Mouse (Mus musculus) gastrocnemius, adult 8-10 months (tissue): Measurements from ENCODE around the gene Htr1f. TPM values are rescaled to one million over a fixed set of nuclear protein-coding genes. Genes with fewer than 3 reads are reported as not detected.

Experiments used
- DNase-seq, 2 experiments: peaks; one replicate each; pipeline ENCODE4 v3.0.0; 2022; ENCODE audit warnings: low spot score in 2 of 2
- total RNA-seq, 4 experiments: library from RNA; stranded (reverse); gene quantifications; 2 replicates each; pipeline ENCODE4 v1.2.4; 2022

Htr1f gene
- total RNA-seq, 4 experiments from 2014 or later: not detected

DNA sequence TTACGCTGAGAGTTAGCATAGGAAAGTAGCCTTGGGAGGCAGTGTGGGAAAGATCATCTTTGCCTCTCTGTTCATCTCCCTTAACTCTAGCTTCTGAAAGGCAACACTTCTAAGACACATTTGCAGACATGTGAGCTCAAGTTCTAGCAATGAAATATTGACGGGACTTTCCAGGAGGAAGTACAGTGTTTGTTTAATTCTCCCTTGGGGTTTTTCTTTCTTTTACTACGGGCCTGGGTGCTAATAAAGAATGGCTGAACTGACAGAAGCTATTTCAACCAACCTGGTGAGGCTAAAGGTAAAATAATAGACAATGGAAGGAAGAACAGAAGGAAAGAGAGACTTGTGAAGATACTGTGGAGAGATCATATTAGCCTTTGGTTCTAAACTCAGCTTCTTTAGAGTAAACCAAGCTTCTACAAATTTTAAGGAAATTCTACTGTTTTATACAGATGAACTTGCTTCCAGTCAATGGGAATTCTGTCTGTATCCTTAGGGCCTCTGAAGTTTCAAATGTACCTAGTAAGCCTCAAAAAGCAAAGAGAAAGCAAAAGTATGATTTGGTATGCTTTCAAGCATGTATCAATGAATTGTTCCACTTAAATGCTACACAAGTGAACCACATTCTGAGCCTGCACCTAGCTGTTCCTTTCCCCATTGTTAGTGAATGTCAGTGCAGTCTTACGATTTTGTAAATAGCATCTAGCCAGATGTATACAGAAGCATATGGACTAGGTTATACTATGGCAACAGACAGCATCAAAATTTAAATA lies 131.9 kb downstream of the Htr1f start:
- DNase-seq: no peak

DNA sequence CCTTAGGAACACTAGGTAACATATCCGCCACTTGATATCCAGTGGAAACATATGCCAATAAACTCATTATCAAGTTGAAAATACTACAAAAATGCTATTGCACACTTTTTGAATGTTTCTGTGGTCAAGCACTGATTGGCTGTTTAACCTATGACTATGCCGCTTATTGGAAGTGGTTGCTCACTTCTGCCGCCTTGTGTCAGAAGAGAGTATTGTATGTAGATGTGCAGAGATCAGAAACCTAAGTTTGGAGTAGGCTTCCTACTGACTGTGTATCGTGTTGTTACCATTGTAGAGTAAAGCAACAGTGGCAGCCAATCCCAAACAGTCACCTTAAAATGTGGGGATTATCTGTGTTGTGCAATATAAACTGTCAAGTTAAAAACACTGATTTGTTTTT lies 144.0 kb downstream of the Htr1f start:
- no peak for DNase-seq

DNA sequence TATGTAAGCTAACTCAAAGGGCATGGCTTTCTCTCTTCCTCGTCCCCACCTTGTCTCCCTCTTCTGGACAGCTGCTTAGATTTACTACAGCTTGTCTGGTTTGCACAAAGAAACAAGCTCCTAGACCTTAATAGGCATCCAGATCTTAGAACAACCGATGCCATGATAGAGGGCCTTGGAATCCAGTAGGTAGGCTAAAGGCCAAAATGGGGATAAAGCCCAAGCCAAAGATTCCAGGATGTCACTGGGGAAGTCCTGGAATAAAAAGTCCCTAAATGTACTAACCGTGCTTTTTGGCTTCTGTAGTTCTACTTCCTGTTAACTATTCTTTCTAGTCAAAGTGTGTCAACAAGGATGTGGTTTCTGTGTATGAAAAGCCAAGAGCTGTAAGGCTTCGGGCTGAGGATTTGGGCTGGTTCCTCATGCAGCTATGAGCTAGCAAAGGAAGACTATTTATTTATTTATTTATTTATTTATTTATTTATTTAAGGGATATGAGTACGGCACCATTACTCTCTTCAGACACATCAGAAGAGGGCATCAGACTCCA lies 163.9 kb downstream of the Htr1f start:
- DNase-seq: no peak

DNA sequence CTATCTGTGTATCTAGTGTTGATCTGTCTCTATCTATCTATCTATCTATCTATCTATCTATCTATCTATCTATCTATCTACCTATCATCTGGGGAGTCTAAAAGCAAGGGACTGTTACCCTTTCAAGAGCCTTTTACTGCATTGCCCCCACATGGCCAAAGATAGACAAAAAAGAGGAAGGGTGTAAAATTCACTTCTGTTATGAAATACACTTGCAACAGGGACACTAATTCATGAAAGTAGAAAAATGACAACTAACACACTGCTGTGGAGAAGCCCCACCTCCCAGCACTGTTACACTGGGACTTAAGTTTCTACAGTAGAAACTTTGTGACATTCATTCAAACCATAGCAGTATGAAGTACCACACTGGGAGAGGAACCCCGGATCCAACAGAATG lies 170.9 kb downstream of the Htr1f start:
- DNase-seq: no peak

DNA sequence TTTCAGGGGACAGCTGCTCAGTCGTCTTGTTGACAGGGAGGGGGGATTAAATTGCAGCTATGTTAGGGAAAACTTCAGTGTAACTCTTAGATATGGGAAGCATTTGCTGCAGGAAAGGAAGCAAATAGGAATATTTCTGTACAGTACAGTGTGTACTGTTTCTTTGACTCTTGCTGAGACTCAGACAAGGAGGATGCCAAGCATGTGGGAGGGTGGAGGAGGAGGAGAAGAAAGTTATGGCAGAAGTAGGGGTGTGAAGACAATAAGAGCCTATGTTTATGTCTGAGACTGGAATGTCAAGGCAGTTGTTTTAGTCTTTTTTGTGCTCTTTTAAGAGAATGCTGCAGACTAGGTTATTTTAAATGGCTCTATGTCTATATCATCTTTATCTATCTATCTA lies 171.6 kb downstream of the Htr1f start:
- no peak for DNase-seq

DNA sequence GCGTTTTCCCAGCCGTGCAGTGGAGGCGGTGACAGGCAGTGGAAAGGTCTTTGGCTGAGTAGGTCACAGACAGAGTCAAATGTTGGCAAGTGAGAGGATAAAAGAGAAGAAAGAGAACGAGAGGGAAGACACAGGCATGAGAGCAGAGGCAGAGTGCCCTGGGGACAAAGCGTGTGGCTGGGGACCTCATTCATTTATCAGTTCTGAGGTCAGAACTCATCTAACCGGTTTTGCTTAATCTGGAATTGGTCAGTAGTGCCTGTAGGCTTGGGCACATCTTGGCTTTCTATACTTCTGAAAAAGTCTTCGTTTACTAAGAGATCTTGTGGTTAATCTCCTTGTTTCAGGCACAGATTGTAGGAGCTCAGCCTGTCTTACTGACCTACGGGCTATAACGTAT lies 182.2 kb downstream of the Htr1f start:
- no peak for DNase-seq

DNA sequence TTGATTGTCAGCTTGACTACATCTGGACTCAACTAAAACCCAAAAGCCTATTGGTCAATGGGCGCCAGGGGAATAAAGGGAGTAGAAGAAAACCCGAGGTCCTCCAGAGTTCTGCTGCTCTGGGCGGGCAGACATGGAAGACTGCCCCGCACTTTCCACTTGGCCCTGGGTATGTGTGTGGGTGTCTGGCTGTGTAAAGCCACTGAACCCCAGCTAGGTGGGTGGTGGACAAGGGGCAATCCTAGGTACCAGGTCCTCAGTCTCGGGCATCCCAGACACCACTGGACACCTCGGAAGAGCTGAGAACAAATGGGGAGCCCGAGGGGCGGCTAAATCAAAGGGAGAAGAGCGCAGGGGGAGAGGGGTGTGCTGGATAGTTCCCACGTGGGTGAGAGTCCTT lies 196.9 kb downstream of the Htr1f start:
- no peak for DNase-seq

DNA sequence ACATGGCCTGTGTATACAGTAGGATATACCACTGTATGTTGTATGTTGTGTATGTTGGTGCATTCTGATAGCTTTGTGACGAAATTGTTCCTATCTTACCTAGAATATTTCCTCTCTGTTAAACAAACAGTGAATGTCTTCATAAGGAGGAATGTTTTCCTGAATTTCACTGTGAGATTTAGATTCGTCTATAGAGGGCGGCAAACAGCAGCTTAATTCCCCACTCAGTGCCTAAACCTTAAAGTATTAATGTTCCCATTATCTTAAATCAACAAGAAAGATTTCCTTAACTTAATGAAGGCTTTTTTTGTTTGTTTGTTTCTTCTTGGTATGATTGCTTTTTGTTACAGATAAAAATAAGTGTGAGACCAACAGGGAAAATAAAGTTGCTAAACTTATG lies 198.5 kb downstream of the Htr1f start:
- no peak for DNase-seq

DNA sequence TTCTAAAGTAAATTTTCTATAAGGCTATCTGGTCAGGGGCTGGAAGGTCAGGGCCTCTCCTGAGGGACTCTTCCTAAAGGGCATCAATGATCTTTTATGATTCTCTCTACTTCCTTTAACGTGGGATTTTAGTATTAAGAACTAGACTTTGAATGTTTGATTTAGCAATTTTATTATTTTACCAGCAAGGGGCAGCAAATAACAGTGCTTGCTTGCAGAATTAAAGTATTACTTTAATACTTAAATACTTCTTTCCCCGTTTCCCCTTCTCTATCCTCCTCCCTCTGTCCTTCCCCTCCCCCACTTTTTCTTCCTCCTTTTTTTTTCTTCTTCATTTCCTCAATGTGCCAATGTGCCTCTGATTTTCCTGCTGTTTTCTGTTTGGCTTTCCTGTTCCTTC lies 202.3 kb downstream of the Htr1f start:
- DNase-seq: no peak

DNA sequence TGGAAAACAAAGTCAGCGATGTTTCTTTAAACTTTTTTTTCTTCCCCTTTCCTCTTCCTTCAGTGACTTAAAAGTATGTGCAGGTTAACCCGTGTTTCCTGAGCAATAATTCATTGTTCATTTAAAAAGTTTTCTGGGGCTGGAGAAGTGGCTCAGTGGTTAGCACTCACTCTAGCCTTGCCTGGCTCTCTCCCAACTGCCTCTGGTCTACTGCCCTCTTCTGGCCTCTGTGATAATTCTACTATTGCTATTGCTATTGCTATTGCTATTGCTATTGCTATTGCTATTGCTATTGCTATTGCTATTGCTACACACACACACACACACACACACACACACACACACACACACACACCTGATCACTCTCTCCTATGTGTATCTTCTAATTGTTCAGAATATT lies 206.6 kb downstream of the Htr1f start:
- no peak for DNase-seq

DNA sequence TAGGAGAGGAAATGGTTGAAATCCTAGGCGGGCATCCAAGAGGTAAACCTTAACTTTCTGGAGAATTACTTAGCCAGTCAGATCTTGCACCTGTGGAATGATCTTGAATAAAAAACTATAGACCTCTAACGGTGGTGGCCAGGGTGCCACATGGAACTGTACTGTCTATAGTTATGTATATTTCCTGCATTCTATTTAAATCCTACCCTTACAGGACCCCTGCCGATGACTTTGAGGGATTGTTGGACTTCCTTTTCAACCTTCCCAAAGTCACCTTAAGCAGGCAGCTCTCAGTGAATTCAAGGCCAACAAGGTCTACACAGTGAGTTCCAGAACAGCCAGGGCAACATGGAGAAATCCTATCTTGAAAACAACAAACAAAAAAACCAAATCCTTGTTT lies 216.2 kb downstream of the Htr1f start:
- DNase-seq: no peak

DNA sequence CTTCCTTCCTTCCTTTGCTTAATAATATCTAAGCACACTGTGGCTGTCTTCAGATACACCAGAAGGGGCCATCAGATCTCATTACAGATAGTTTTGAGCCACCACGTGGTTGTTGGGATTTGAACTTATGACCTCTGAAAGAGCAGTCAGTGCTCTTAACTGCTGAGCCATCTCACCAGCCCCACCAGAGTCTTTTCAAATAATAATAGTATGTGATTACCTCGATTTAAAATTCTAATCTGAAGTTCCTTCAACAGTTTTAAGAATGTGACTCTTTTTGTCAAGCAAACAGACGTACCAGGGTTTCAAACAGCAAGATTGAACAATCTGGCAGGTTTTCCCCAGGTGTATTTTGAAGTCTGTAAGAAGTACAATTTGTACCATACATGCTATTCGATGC lies 220.1 kb downstream of the Htr1f start:
- DNase-seq: no peak

DNA sequence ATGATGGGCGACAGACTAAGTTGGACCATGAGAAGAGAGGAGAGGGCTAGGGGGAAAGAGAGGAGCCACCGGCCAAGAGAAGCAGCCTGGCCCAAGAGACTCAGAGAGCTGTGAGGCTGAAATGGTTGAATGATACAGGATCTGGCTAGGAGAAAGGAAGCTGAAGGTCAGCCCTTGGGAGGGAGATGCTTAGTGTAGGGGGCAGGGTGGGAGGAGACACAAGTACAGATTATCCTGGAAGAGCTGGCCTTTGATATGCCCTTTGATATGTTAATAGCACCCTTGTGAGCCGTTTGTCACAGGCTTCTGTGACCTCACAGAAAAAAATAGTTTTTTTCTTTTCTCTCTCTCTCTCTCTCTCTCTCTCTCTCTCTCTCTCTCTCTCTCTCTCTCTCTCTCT lies 220.5 kb downstream of the Htr1f start:
- no peak for DNase-seq

DNA sequence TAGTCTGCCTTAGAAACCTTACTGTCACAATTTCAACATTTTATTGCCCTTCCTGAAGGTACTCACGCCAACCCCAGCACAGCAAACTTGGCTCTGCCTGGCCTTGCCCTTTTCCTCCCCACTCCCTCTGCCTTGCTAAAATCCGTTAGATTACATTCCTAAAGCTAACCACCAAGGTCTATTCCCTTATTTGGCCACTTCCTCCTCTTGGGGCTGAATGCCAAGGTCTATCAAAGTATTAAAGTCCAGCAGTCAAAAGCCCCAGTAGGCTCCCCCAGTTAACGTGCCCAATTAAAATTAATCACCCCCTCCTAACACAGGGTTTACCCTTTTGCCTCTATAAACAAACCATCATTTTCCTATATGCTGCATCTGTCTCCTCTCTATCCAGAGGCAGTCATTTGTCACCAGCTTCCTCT lies 221.2 kb downstream of the Htr1f start:
- no peak for DNase-seq

DNA sequence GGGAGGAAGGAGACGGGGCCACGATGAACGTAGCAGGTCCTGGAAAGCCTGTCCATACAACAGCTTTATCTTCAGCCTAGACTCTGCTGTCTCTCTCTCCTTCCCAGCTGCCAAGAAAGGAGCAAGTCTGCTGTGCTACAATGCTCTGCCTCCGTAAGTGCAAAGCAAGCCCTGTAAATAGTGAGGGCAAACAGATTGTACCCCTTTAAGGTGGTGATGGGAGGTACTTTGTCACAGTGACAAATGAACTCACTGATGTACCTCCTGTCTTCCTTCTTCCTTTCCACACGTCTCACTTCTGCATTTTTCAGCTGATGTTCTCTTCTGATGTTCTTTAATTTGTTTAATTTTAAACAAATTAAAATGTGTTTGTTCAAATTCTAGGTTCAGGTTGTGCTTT lies 221.8 kb downstream of the Htr1f start:
- no peak for DNase-seq

DNA sequence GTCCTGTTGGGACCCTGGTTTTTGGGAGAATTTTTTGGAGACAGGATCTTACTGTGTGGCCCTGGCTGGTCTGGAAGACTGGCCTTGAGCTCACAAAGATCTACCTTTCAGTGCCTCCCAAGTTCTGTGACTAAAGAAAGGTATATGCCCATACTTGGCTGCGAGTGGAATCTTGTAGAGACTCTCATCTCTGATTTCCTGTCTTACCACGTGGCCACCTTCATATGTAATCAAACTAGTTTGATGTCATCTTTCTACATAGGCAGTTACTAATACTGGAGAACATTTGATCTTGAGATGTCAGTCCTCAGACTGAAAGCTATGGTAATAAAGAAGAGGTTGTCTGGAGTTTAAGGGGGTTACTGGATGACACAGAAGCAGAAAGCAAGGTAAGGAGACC lies 224.2 kb downstream of the Htr1f start:
- no peak for DNase-seq

DNA sequence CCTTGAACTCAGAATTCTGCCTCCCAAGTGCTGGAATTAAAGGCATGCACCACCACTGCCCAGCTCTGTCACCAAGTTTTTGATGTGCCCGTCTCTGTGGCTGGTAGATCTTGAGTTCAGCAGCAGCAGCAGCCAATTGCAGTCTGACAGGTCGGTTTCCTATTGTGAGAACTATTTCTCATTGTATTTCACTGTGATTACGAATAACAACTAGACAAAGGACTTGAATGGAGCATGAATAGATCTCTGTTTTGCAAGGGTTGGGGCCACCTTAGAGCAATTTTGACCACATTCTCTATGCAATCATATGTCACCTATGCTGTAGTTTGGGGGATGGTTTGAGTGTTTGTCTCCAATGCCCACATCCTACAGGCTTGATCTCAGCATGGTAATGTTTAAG lies 224.7 kb downstream of the Htr1f start:
- DNase-seq: no peak

DNA sequence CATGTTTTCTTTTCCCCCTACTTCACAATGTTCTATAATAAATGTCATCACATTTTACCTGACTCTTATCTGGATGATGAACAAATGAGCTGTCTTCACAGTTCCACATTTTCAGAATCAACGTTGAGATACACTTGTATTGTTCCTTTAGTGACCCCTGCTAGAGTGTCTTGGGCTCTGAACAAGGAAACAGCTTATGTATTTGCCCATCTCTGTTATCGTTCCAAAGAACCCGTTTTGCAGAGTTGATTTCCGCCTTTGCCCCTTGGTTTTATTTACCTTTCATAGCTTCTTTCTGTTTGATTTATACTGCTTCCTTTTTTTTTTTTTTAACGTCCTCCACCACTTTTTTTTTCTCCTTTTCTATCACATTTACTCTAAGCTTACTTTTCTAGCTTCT lies 225.9 kb downstream of the Htr1f start:
- DNase-seq: no peak

DNA sequence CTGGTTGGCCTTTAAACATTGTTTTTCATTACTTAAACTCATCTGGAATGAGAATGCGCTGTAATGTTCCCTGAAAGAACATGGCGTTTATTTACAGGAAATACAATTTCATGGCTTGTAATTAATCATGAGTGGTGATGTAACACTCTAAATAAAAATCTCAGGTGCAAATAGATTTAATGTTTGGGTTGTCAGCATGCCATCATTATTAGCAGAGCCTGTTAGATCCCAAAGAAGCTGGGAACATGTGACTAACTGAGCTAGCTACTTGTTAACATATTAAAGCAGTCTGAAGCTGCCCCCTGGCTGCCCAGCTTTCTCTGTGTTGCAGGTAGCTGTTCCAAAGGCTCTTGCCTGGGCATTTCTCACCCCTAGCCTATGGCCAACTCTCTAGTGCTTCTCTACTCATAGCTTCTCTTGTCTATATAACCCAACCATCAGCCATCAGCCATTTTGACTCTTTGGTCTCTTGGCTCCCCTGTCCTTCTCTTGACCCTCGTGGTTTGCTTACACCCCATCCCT lies 227.0 kb downstream of the Htr1f start:
- no peak for DNase-seq

DNA sequence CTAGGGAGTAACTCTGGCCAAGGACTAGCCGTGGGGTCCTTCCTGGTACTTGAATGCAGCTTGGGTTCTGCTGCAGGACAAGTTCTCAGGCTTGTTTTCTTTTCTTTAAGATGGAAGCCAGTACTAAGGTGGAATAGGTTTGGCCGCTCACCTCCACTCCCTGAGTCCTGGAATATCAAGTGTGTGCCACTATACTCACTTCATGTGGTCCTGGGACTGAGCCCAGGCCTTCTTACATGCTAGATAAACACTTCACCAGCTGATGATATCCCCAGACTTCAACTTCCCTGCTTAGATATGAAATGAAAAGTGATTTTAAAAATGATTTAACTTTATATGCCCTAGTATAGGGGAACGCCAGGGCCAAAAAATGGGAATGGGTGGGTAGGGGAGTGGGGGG lies 228.3 kb downstream of the Htr1f start:
- DNase-seq: no peak

DNA sequence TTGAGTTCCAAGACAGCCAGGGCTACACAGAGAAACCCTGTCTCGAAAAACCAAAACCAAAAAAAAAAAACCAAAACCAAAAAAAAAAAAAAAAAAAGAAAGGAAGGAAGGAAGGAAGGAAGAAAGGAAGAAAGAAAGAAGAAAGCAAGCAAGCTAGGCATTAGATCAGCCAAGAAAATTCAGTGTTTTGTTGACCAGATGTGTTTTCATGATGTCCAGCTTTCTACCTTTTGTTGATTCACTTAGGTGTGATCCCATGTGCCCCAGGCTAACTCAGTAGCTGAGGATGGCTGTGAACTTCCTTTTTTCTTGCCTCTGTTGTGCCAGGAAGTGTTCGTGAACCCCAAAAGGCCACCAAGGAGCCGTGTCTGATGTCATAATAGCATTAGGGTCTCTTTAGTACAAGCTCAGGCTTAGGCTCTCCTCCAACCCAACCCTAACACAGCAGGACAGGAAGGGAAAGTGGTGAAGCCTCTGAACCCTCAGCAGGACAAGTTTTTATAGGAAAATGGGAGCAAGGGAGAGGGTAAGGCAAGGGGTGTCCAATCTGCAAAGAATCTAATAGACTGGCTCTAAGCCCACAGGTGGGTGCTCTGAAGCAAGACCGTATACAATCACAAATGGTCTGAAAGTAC lies 228.9 kb downstream of the Htr1f start:
- no peak for DNase-seq

DNA sequence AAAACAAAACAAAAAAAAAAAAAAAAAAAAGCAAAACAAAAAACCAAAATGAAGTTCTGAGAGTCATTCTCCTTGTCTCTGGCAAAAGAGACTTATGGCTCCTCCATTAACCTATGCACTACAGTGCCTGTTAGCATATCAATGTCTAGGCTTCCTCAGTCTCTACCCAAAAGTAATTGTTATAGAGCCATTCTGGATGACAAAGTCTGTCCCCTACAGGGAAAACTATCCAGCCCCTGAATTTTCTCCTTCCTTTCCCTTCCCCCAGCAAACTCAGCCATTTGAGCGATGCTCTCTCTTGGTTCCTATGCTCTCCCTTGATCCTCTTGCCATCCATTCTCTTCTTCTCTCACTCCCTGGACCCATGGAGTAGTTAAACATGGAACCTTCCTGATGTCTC lies 229.8 kb downstream of the Htr1f start:
- DNase-seq: no peak

DNA sequence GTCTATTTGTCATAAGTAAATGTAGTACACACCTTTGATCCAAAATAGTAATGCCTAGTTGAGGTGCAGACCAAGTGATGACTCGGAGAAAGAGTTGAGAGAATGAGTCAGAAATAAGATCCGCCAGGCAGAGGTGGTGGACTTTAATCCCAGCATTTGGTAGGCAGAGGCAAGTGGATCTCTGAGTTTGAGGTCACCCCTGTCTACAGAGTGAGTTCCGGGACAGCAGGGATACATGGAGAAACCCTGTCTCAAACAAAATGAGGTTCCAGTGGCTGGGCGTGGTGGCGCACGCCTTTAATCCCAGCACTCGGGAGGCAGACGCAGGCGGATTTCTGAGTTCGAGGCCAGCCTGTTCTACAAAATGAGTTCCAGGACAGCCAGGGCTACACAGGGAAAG lies 230.3 kb downstream of the Htr1f start:
- no peak for DNase-seq
